28 mouse cellular contexts compared by ENCODE assay signal in the genomic region with DNA sequence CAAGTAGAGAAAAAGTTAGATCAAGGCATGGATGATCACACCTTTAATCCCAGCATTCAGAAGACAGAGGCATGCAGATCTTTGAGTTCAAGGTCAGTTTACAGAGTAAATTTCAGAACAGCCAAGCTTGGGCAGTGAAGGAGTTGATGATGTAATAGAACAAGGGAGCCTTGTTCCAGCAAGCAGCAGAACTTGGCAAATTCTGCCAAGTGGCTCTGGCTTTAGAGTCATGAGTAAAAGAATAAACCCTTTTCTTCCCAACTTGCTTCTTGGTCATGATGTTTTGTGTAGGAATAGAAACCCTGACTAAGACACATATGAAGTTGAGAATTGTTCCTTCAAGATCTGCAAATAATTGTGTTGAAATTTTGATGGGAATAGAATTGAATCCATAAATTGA. TPM values are rescaled to one million over a fixed set of nuclear protein-coding genes. Genes with fewer than 3 reads are reported as not detected.
"Had no signal": no experiment of that assay in that cellular context is flagged by ENCODE, and none has a peak within 500 bp of the region (broad histone marks: within the 10 kb centered on the region; RNA-seq: fewer than 3 reads in every experiment).

No protein-coding gene starts in this region.

- H3K27me3 ChIP-seq: kidney, embryonic 15.5 days; limb, embryonic 13.5 days; liver, embryonic 13.5 days; megakaryocyte, embryonic 14.5 days; midbrain, embryonic 13.5 days had no signal

- ATAC-seq: intestine, embryonic 16.5 days; midbrain, embryonic 13.5 days; midbrain, embryonic 16.5 days had no signal

- H3K36me3 ChIP-seq: kidney, embryonic 15.5 days; limb, embryonic 10.5 days; limb, embryonic 13.5 days; liver, embryonic 13.5 days; midbrain, embryonic 10.5 days; midbrain, embryonic 13.5 days had no signal

- H3K9me3 ChIP-seq: kidney, embryonic 15.5 days; limb, embryonic 10.5 days; limb, embryonic 13.5 days; midbrain, embryonic 10.5 days; midbrain, embryonic 13.5 days had no signal

- H3K4me2 ChIP-seq: kidney, embryonic 15.5 days; limb, embryonic 13.5 days; liver, embryonic 13.5 days; midbrain, embryonic 13.5 days had no signal

- H3K9ac ChIP-seq: kidney, embryonic 15.5 days; limb, embryonic 13.5 days; liver, embryonic 13.5 days; midbrain, embryonic 13.5 days had no signal

- H3K27ac ChIP-seq: kidney, embryonic 15.5 days; limb, embryonic 10.5 days; limb, embryonic 13.5 days; liver, embryonic 13.5 days; midbrain, embryonic 10.5 days; midbrain, embryonic 13.5 days; stomach, postnatal 0 days had no signal

- H3K4me3 ChIP-seq: kidney, embryonic 15.5 days; limb, embryonic 10.5 days; limb, embryonic 13.5 days; liver, embryonic 13.5 days; megakaryocyte, embryonic 14.5 days; midbrain, embryonic 10.5 days; midbrain, embryonic 13.5 days; myocyte had no signal

- H3K4me1 ChIP-seq: kidney, embryonic 15.5 days; limb, embryonic 10.5 days; limb, embryonic 13.5 days; liver, embryonic 13.5 days; midbrain, embryonic 10.5 days; midbrain, embryonic 13.5 days had no signal

- DNase-seq: kidney, adult 18-20 months; kidney, postnatal 10 days; kidney, postnatal 36 days; liver; liver, embryonic 13.5 days; lung, postnatal 10 days; lung, postnatal 36 days; right cerebral cortex, adult 18-20 months; right cerebral cortex, postnatal 14 days; right cerebral cortex, postnatal 4 days; thymus, postnatal 25 days had no signal

RNA-seq across cellular contexts. Expression of a gene that starts 3.5 kb away (rescaled TPM):
- total RNA-seq: left cerebral cortex, postnatal 25 days; monocyte, adult 5-6 weeks had no signal
- polyA plus RNA-seq: intestine, embryonic 16.5 days; limb, embryonic 10.5 days; limb, embryonic 13.5 days; liver, embryonic 13.5 days; liver, embryonic 16.5 days; midbrain, embryonic 10.5 days; midbrain, embryonic 13.5 days; midbrain, embryonic 16.5 days; neural tube, embryonic 11.5 days; neural tube, embryonic 14.5 days; stomach, embryonic 14.5 days; thymus, postnatal 0 days had no signal
